Mouse (Mus musculus) MEL (cell line): Measurements from ENCODE around the gene B4galt1. TPM values are rescaled to one million over a fixed set of nuclear protein-coding genes. Genes with fewer than 3 reads are reported as not detected.

ENCODE experiments used
- DNase-seq: peaks from one replicate; pipeline ENCODE4 v3.0.0; 2011; ENCODE audit warnings: low read depth, low spot score
- H3K27ac ChIP-seq: 2 replicates; pipeline ENCODE4 v1.5.1; 2012; ENCODE audit warnings: low read depth, mild to moderate bottlenecking, control low read depth, low read length, moderate library complexity; ENCODE audit not compliant: control insufficient read depth
- H3K27me3 ChIP-seq, 2 experiments: fragments of 150-350 bp in 1 of 2; sonication (generic) in 1 of 2; 2 replicates each; pipeline ENCODE4 v1.6.1; 2012; ENCODE audit warnings: low read length in 2 of 2, mild to moderate bottlenecking in 2 of 2, improper control_type of control experiment in 1 of 2, moderate library complexity in 1 of 2; ENCODE audit not compliant: insufficient read depth in 2 of 2, control insufficient read depth in 1 of 2
- H3K36me3 ChIP-seq, 2 experiments: 2 replicates each; pipeline ENCODE4 v1.6.1; 2012 to 2014; ENCODE audit warnings: low read length in 2 of 2, improper control_type of control experiment in 1 of 2, inconsistent platforms in 1 of 2, mild to moderate bottlenecking in 1 of 2; ENCODE audit not compliant: insufficient read depth in 2 of 2, control insufficient read depth in 1 of 2
- H3K4me1 ChIP-seq, 2 experiments: fragments of 150-350 bp in 1 of 2; sonication (generic) in 1 of 2; 2 replicates each; pipeline ENCODE4 v1.6.1; 2012; ENCODE audit warnings: low read length in 2 of 2, improper control_type of control experiment in 1 of 2, mild to moderate bottlenecking in 1 of 2; ENCODE audit not compliant: insufficient read depth in 2 of 2, control insufficient read depth in 1 of 2
- H3K4me3 ChIP-seq, 2 experiments: fragments of 150-350 bp in 1 of 2; sonication (generic) in 1 of 2; 2 replicates each; pipeline ENCODE4 v1.5.1; 2012; ENCODE audit warnings: low read depth in 2 of 2, low read length in 2 of 2, mild to moderate bottlenecking in 2 of 2, moderate library complexity in 2 of 2, control low read depth in 1 of 2, improper control_type of control experiment in 1 of 2; ENCODE audit not compliant: control insufficient read depth in 1 of 2, insufficient read depth in 1 of 2
- H3K79me2 ChIP-seq: 2 replicates; pipeline ENCODE4 v1.6.1; 2012; ENCODE audit warnings: mild to moderate bottlenecking, low read length, moderate library complexity; ENCODE audit not compliant: control insufficient read depth, poor library complexity, insufficient read depth
- H3K9ac ChIP-seq: 2 replicates; pipeline ENCODE4 v1.6.1; 2012; ENCODE audit warnings: low read depth, mild to moderate bottlenecking, control low read depth, low read length, moderate library complexity; ENCODE audit not compliant: control insufficient read depth, poor library complexity, severe bottlenecking
- H3K9me3 ChIP-seq: fragments of 150-350 bp; sonication (generic); replicated peaks from 2 replicates; pipeline ENCODE4 v1.6.1; 2012; ENCODE audit warnings: mild to moderate bottlenecking, low read length, improper control_type of control experiment, moderate library complexity; ENCODE audit not compliant: insufficient read depth
- CHD1 ChIP-seq: IDR thresholded peaks from 2 replicates; pipeline ENCODE4 v1.6.1; 2012; ENCODE audit warnings: low read depth, mild to moderate bottlenecking, inconsistent platforms, low read length, improper control_type of control experiment
- CTCF ChIP-seq, 3 experiments: IDR thresholded peaks in 2 of 3; conservative IDR thresholded peaks in 1 of 3; 2 replicates each; pipeline ENCODE4 v1.5.1; 2011 to 2012; ENCODE audit warnings: low read length in 3 of 3, low read depth in 2 of 3, mild to moderate bottlenecking in 2 of 3, improper control_type of control experiment in 1 of 3, inconsistent platforms in 1 of 3, mixed read lengths in 1 of 3, moderate library complexity in 1 of 3; ENCODE audit not compliant: control insufficient read depth in 1 of 3, insufficient read depth in 1 of 3, poor library complexity in 1 of 3, severe bottlenecking in 1 of 3
- E2F4 ChIP-seq: IDR thresholded peaks from 2 replicates; pipeline ENCODE4 v1.6.1; 2011; ENCODE audit warnings: low read depth, low read length, improper control_type of control experiment, borderline replicate concordance
- EP300 ChIP-seq, 2 experiments: IDR thresholded peaks; 2 replicates each; pipeline ENCODE4 v1.6.1; 2011; ENCODE audit warnings: improper control_type of control experiment in 2 of 2, low read length in 2 of 2, low read depth in 1 of 2, mild to moderate bottlenecking in 1 of 2
- ETS1 ChIP-seq: IDR thresholded peaks from 2 replicates; pipeline ENCODE4 v1.6.1; 2012; ENCODE audit warnings: low read depth, mild to moderate bottlenecking, inconsistent platforms, low read length, improper control_type of control experiment, moderate library complexity
- GABPA ChIP-seq: IDR thresholded peaks from 2 replicates; pipeline ENCODE4 v1.6.1; 2012; ENCODE audit warnings: low read depth, mild to moderate bottlenecking, inconsistent platforms, low read length, improper control_type of control experiment, moderate library complexity
- GATA1 ChIP-seq: IDR thresholded peaks from 2 replicates; pipeline ENCODE4 v1.6.1; 2011; ENCODE audit warnings: low read depth, low read length, improper control_type of control experiment
- HCFC1 ChIP-seq: IDR thresholded peaks from 2 replicates; pipeline ENCODE4 v1.6.1; 2012; ENCODE audit warnings: low read depth, mild to moderate bottlenecking, inconsistent platforms, low read length, improper control_type of control experiment, moderate library complexity
- JUND ChIP-seq: IDR thresholded peaks from 2 replicates; pipeline ENCODE4 v1.6.1; 2011; ENCODE audit warnings: low read depth, mild to moderate bottlenecking, improper control_type of control experiment, low read length
- KAT2A ChIP-seq: conservative IDR thresholded peaks from 2 replicates; pipeline ENCODE4 v1.6.1; 2012; ENCODE audit warnings: low read depth, low read length, improper control_type of control experiment, inconsistent platforms
- MAFK ChIP-seq: IDR thresholded peaks from 2 replicates; pipeline ENCODE4 v1.6.1; 2011; ENCODE audit warnings: low read depth, mild to moderate bottlenecking, low read length, improper control_type of control experiment, borderline replicate concordance
- MAZ ChIP-seq: IDR thresholded peaks from 2 replicates; pipeline ENCODE4 v1.6.1; 2012; ENCODE audit warnings: low read depth, mild to moderate bottlenecking, inconsistent platforms, low read length, improper control_type of control experiment
- MEF2A ChIP-seq: IDR thresholded peaks from 2 replicates; pipeline ENCODE4 v1.6.1; 2014; ENCODE audit warnings: low read depth, mild to moderate bottlenecking, inconsistent platforms, low read length, improper control_type of control experiment; ENCODE audit not compliant: poor library complexity, insufficient replicate concordance, severe bottlenecking; ENCODE audit errors: extremely low read depth
- MYB ChIP-seq: IDR thresholded peaks from 2 replicates; pipeline ENCODE4 v1.6.1; 2011; ENCODE audit warnings: mild to moderate bottlenecking, low read depth, low read length, improper control_type of control experiment
- MYC ChIP-seq: IDR thresholded peaks from 2 replicates; pipeline ENCODE4 v1.6.1; 2011; ENCODE audit warnings: low read depth, mild to moderate bottlenecking, low read length, improper control_type of control experiment, moderate library complexity
- NELFE ChIP-seq: IDR thresholded peaks from 2 replicates; pipeline ENCODE4 v1.6.1; 2011; ENCODE audit warnings: low read depth, low read length, improper control_type of control experiment
- POLR2A ChIP-seq, 2 experiments: IDR thresholded peaks; 2 replicates each; pipeline ENCODE4 v1.6.1; 2011 to 2012; ENCODE audit warnings: low read length in 2 of 2, mild to moderate bottlenecking in 2 of 2, control low read depth in 1 of 2, improper control_type of control experiment in 1 of 2, low read depth in 1 of 2, moderate library complexity in 1 of 2; ENCODE audit not compliant: control insufficient read depth in 1 of 2, insufficient read depth in 1 of 2, poor library complexity in 1 of 2
- POLR2AphosphoS2 ChIP-seq: IDR thresholded peaks from 2 replicates; pipeline ENCODE4 v1.6.1; 2011; ENCODE audit warnings: low read length, improper control_type of control experiment
- POLR2AphosphoS5 ChIP-seq: IDR thresholded peaks from 2 replicates; pipeline ENCODE4 v1.6.1; 2012; ENCODE audit warnings: low read depth, borderline replicate concordance, mild to moderate bottlenecking, inconsistent platforms, low read length, moderate library complexity, mixed read lengths
- RCOR1 ChIP-seq: IDR thresholded peaks from 2 replicates; pipeline ENCODE4 v1.6.1; 2012; ENCODE audit warnings: low read depth, mild to moderate bottlenecking, inconsistent platforms, low read length, improper control_type of control experiment
- SIN3A ChIP-seq: IDR thresholded peaks from 2 replicates; pipeline ENCODE4 v1.6.1; 2012; ENCODE audit warnings: low read length, improper control_type of control experiment, inconsistent platforms
- SMC3 ChIP-seq: IDR thresholded peaks from 2 replicates; pipeline ENCODE4 v1.6.1; 2011; ENCODE audit warnings: low read depth, low read length, improper control_type of control experiment
- TBP ChIP-seq: IDR thresholded peaks from 2 replicates; pipeline ENCODE4 v1.8.0; 2011; ENCODE audit warnings: low read depth, low read length, improper control_type of control experiment
- TCF12 ChIP-seq: IDR thresholded peaks from 2 replicates; pipeline ENCODE4 v1.6.1; 2014; ENCODE audit warnings: low read depth, mild to moderate bottlenecking, inconsistent platforms, low read length, improper control_type of control experiment, moderate library complexity
- UBTF ChIP-seq: IDR thresholded peaks from 2 replicates; pipeline ENCODE4 v1.6.1; 2012; ENCODE audit warnings: low read depth, mild to moderate bottlenecking, inconsistent platforms, low read length, improper control_type of control experiment, moderate library complexity, borderline replicate concordance; ENCODE audit not compliant: insufficient read depth
- USF1 ChIP-seq: IDR thresholded peaks from 2 replicates; pipeline ENCODE4 v1.6.1; 2014; ENCODE audit warnings: low read depth, mild to moderate bottlenecking, inconsistent platforms, low read length, improper control_type of control experiment, moderate library complexity
- USF2 ChIP-seq, 2 experiments: IDR thresholded peaks; 2 replicates each; pipeline ENCODE4 v1.6.1; 2011 to 2012; ENCODE audit warnings: improper control_type of control experiment in 2 of 2, low read length in 2 of 2, borderline replicate concordance in 1 of 2, inconsistent platforms in 1 of 2, low read depth in 1 of 2, mild to moderate bottlenecking in 1 of 2; ENCODE audit not compliant: insufficient read depth in 1 of 2
- ZC3H11A ChIP-seq: IDR thresholded peaks from 2 replicates; pipeline ENCODE4 v1.6.1; 2012; ENCODE audit warnings: low read depth, mild to moderate bottlenecking, inconsistent platforms, low read length, improper control_type of control experiment
- ZKSCAN1 ChIP-seq: IDR thresholded peaks from 2 replicates; pipeline ENCODE4 v1.6.1; 2012; ENCODE audit warnings: low read depth, mild to moderate bottlenecking, inconsistent platforms, low read length, improper control_type of control experiment, moderate library complexity
- polyA plus RNA-seq, 2 experiments: library from polyadenylated mRNA; stranded (reverse) in 1 of 2; unstranded in 1 of 2; fragments of >175 nt in 1 of 2; fragments of >200 nt in 1 of 2; gene quantifications; 2 replicates each; pipeline versions ENCODE4 v1.2.1 to v1.2.4; 2012; ENCODE audit warnings: low replicate concordance in 2 of 2, low read depth in 1 of 2; ENCODE audit not compliant: insufficient read length in 2 of 2, insufficient read depth in 1 of 2, missing spikeins in 1 of 2
- total RNA-seq: library from RNA; depleted of rRNA; stranded (reverse); fragments of 300-350 nt; gene quantifications from 2 replicates; pipeline ENCODE4 v1.2.3, GENCODE M21; 2012

B4galt1 gene
- total and polyA plus RNA-seq, 3 experiments: 10.8 to 22.5 TPM; not detected in 1

DNA sequence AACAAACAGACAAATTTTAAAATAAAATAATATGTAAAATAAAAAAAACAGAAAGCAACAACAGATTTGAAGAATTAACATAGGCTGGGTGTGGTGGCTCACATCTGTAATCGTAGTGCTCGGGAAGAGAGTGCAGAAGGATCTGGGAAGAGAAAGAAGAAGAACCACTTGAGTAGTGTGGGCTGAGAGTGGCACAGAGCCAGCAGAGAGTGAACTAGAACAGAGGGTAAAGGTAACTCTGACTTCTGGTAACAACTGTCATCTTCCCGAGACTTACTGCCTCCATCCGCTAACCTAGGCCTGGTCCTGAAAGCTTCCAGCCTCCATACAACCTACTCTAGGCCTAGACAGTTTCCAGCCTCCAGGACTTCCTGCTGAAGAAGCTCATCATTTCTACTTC, 62.6 kb downstream of the B4galt1 start:
- no peak overlapping the region for H3K27ac ChIP-seq

DNA sequence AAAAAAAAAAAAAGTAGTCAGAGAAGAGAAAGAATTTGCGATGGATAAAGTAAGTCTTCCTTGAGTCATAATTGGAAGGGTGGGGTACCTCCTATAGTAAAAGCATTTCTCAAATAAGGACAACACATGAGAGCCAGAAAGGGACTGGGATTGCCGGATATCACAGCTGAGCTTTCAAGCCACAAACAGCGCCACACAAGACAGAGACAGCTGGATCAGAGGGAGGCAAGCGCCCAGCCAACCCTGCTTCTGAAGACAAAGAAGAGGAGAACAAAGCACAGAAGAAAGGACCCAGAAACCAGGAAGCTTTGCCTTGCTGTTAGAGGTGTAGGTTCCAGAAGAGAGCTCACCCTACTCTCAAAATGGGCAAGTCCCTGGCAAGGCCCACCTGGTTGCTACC, 67.2 kb downstream of the B4galt1 start:
- no peak for DNase-seq
- H3K27ac ChIP-seq: no peak overlapping the region
- TF ChIP-seq RCOR1: no peak
- no peak for TF ChIP-seq ZC3H11A
- no peak for TF ChIP-seq USF2 (IDR thresholded peaks at IDR 0.05; ENCODE audit: borderline replicate concordance in 1 of 2, insufficient read depth in 1 of 2, low read depth in 1 of 2, low read length in 2 of 2)
- no peak for TF ChIP-seq GABPA
- no peak for TF ChIP-seq E2F4
- TF ChIP-seq USF1: no peak
- no peak for TF ChIP-seq SMC3
- TF ChIP-seq JUND: no peak
- TF ChIP-seq SIN3A: no peak
- TF ChIP-seq MAZ: no peak
- no peak for TF ChIP-seq MEF2A
- no peak for TF ChIP-seq ZKSCAN1
- no peak for TF ChIP-seq ETS1
- no peak for TF ChIP-seq MYB
- no peak for TF ChIP-seq POLR2A (IDR thresholded peaks at IDR 0.05; ENCODE audit: control insufficient read depth in 1 of 2, insufficient read depth in 1 of 2, low read depth in 1 of 2, low read length in 2 of 2, poor library complexity in 1 of 2)
- TF ChIP-seq POLR2AphosphoS5: no peak
- no peak for TF ChIP-seq MYC
- TF ChIP-seq, all 39 proteins: peak for 0

More for the DNA sequence above, 62.6 kb downstream of the B4galt1 start:
- DNase-seq: no peak
- no peaks in the 10 kb centered on the region for H3K79me2 ChIP-seq
- 0 out of 4 replicates have a peak, but pooled peaks cover 0 to 2% of the 10 kb centered on the region in 2 experiments for H3K4me1 ChIP-seq
- no peaks in the 10 kb centered on the region for H3K36me3 ChIP-seq
- H3K9ac ChIP-seq: no peak overlapping the region
- no peak overlapping the region for H3K4me3 ChIP-seq
- no peaks in the 10 kb centered on the region for H3K9me3 ChIP-seq
- H3K27me3 ChIP-seq: no peaks in the 10 kb centered on the region
- no peak for TF ChIP-seq GABPA
- TF ChIP-seq EP300 (IDR thresholded peaks at IDR 0.05; ENCODE audit: low read depth in 1 of 2, low read length in 2 of 2): no peak
- TF ChIP-seq MAFK: no peak
- no peak for TF ChIP-seq NELFE
- TF ChIP-seq MAZ: no peak
- TF ChIP-seq HCFC1: no peak
- TF ChIP-seq JUND: no peak
- TF ChIP-seq TBP: no peak
- no peak for TF ChIP-seq POLR2A (IDR thresholded peaks at IDR 0.05; ENCODE audit: control insufficient read depth in 1 of 2, insufficient read depth in 1 of 2, low read depth in 1 of 2, low read length in 2 of 2, poor library complexity in 1 of 2)
- TF ChIP-seq CTCF (IDR thresholded peaks at IDR 0.05 in 2 of 3, conservative IDR thresholded peaks at IDR 0.05 in 1 of 3; ENCODE audit: control insufficient read depth in 1 of 3, insufficient read depth in 1 of 3, low read depth in 2 of 3, low read length in 3 of 3, poor library complexity in 1 of 3, severe bottlenecking in 1 of 3): no peak
- no peak for TF ChIP-seq GATA1
- no peak for TF ChIP-seq POLR2AphosphoS2
- no peak for TF ChIP-seq ZC3H11A
- no peak for TF ChIP-seq MYB
- no peak for TF ChIP-seq UBTF
- no peak for TF ChIP-seq ZKSCAN1
- no peak for TF ChIP-seq KAT2A
- TF ChIP-seq TCF12: no peak
- TF ChIP-seq CHD1: no peak
- no peak for TF ChIP-seq ETS1

More for the DNA sequence above, 67.2 kb downstream of the B4galt1 start:
- no peaks in the 10 kb centered on the region for H3K9me3 ChIP-seq
- H3K79me2 ChIP-seq: no peaks in the 10 kb centered on the region
- H3K4me1 ChIP-seq: peaks cover 6 to 27% of the 10 kb centered on the region in 2 experiments
- no peaks in the 10 kb centered on the region for H3K27me3 ChIP-seq
- H3K4me3 ChIP-seq: no peak overlapping the region
- no peak overlapping the region for H3K9ac ChIP-seq
- peaks cover 0 to 27% of the 10 kb centered on the region in 2 experiments; a peak in 2 of 4 replicates for H3K36me3 ChIP-seq
